Mouse (Mus musculus) monocyte, adult 2 months (primary cell): ENCODE data around the gene Cxcr5.

Source experiments
- DNase-seq, 2 experiments: peaks; one replicate each; pipeline ENCODE4 v3.0.0; 2022; ENCODE audit warnings: low spot score in 2 of 2, low read depth in 1 of 2

Gene Cxcr5

DNA sequence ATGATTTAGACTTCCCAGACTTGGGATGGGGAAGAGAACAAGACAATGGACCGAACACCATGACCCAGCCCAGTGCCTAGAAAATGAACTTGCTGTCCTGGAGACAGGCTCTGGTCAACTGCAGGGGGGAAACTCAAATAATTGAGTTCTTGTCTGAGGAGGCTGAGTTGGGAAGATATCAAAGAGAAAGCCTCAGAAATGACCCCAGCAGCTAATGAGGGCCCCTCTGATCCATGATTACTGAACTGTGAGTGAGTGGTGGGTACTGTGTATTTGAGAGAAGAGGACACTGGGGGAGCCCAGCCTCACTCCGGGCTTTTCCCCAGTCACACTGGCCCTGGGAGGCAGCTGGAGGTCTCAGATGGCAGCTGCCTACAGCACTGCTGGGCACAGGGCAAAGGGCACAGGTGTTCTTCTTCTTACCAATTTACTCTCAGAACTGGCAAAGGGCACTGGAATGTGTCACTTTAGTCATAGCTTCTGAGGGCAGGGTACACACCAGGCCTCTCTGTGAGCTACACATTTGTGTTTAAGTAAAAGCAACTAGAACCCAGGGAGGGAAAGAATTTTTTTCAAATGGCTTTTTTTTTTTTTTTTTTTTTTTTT lies 21.8 kb downstream of the Cxcr5 start:
- no peak for DNase-seq

- no peak for DNase-seq
Measured at GRCm38 (mm10) chr9:44537625-44538301, 23.9 kb downstream of the Cxcr5 start.

DNA sequence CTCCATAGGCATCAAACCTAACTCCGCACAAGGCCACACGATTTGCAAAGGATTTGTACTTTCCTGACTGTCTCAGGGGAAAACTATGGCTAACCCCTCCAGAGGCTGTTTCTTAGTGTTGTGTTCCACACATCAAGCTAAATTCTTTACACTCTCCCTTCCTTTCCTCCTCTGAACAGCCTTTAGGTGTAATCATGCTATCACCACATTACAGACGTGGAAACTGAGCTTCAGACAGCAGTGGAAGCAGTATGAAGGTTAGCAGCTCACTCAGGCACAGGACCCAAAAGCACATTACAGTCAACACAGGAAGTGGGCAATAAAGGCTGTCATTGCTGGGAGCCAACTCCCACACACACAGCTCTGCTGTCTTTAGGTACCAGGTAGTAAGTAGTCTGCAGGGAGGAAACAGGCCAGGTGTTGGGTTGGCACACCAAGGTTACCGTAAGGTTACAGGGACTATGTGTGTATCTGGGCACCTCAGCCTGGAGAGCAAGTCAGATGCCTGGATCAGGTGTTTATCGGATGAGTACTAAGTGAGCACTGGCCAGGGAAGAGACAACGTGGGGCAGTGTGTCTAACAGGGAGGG lies 28.6 kb downstream of the Cxcr5 start:
- DNase-seq, result no peak

GRCm38 (mm10) chr9:44528340-44528739 lies 33.3 kb downstream of the Cxcr5 start:
- no peak for DNase-seq

- DNase-seq, result no peak
Measured at GRCm38 (mm10) chr9:44526337-44527112, 35.2 kb downstream of the Cxcr5 start.

DNA sequence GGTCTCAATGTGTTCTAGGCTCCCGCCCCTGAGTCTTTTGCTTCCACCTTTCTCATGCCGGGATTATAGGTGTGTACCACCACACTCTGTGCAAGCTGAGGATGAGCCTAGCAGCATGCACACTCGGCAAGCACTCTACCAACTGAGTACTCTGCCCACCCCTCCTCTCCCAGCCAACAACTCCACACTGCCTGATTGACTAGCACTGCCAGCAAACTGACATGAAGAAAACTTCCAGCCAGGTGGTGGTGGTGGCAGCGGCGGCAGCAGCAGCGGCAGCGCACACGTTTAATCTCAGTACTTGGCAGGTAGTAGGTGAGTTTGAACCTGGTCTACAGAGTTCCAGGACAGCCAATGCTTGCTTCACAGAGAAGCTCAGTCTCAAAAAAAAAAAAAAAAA lies 36.1 kb downstream of the Cxcr5 start:
- no peak for DNase-seq

DNA sequence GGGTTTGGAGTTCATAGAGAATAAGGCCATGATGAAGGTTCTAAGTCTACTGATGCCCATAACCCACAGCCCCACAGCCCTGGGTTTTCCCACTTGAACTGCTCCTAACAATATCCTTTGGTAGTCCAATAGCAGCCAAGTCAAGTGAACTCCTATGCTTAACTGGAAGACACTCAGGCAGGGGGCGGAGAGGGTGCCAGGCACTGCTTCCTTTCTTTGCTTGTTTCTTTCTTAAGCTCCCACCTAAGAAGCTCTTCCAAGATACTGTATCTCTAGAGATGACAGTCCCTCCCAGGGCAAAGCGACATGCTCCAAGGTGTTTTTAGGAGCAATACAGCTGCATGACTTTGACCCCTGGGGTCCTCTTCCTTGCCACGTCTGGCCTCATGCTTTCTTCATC lies 36.7 kb downstream of the Cxcr5 start:
- DNase-seq, result no peak

DNA sequence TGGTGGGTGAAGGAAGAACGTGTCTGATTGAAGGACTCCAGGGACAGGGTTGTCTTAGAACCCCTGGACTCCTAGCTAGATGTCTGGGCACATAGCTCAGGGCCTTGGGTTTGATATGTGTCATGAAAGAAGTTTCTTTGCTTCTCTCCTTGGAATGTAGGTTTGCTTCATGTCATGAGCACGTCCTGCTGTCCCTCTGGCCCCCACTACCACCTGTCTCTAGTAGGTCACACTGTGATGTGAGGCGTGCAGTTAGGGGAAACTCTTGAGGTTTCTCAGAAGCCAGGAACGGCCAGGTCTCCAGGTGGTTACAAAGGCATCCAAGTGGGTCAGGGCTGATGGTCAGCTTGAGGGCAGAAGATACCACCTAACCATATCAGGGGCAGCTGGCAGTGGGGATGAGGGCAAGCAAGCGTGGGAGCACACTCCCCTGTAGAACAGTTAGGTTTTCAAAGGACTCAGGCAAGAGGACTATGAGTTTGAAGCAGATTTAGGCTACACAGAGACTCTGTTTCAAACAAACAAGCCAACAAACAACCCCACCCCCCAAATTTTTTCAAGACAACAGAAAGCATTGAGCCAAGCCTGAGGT lies 37.3 kb downstream of the Cxcr5 start:
- DNase-seq, result no peak

DNA sequence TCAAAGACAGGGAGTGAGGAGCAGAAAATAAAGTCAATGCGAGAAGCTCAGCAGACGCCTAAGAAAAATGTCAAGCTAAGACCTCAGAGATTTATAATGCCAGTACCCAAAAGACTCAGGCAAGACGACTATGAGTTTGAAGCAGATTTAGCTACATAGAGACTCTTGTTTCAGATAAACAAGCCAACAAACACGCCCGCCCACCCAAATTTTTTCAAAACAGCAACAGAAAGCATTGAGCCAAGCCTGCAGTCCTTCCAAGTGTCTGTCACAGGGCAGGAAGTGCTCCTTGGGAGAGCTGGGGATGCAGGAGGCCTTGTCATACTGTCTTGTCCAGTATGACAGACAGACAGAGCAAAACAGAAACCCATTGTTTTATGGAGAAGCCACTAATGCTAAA lies 38.0 kb downstream of the Cxcr5 start:
- DNase-seq, result no peak

DNA sequence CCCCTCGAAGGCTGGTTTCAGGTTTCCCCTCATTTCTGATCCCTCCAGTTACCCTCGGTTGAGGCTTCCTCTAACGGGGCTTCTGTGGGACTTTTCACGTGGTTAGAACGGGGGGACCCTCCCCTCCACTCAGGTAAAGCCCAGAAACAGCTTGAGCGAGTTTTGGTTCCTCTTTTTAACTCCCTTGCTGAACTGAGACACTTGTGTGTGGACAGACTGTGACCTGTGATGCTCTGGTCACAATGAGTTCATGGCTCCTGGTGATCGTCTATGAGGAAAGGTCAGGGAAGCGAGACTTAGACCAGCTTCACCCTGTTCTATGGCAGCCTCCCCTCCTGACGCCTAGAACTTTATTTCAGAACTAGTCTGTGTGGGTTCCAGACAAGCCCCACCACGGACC lies 39.8 kb downstream of the Cxcr5 start:
- DNase-seq, result no peak

DNA sequence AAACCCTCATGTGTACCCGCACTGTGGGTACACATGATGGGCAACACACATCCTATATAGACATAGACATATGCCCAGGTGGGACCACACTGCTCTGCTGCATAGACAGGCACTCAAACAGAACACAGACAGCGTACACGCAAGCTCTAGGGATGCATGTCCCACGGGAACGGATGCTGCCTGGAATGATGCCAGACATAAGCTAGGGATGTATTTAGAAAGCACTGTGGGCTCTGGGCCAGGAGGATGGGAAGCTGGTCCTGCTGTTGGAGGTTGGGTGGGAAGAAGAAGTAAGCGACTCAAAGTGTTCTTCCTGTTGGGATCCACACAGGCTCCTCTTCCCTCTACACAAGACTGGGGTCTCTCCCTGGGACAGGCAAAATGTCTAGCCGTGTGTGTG lies 43.6 kb downstream of the Cxcr5 start:
- no peak for DNase-seq

GRCm38 (mm10) chr9:44517368-44517767 lies 44.3 kb downstream of the Cxcr5 start:
- no peak for DNase-seq

DNA sequence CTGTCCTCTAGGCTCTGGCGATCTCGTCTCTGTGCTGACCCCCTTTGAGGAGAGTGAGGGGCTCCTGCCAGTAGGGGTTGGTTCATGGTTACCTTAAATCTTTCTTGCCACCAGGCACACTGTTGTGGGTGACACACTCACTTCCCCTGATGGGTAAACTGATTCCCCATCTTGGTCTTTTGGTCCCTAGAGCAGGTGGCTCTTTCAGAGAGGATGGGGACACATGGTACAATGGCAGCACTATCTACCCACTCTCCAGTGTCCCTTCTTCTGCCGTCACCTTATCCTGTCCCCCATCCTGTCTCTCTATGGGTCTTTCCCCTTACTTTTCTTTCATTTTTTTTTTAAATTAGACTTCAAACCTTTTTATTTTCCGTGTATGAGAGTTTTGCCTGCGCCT lies 45.8 kb downstream of the Cxcr5 start:
- no peak for DNase-seq

GRCm38 (mm10) chr9:44515131-44515751 lies 46.4 kb downstream of the Cxcr5 start:
- no peak for DNase-seq

GRCm38 (mm10) chr9:44514147-44514546 lies 47.5 kb downstream of the Cxcr5 start:
- DNase-seq, result no peak

DNA sequence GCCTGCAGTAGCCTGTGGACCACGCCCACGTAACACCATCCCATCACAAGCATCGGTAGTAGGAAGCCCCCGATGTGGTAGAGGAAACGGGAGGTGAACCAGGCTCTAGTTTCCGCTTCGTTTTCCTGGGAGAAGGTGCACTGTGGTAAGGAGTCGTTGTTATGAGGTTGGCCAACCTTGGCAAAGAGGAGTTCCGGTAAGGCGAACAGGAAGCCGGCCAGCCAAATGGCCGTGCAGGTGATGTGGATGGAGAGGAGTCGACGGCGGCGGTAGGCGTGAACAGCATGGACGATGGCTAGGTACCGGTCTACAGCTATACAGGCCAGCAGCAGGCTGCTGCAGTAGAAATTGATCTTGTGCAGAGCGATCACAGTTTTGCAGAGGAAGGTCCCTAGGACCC lies 48.1 kb downstream of the Cxcr5 start:
- no peak for DNase-seq

- no peak for DNase-seq
Measured at GRCm38 (mm10) chr9:44513121-44513520, 48.6 kb downstream of the Cxcr5 start.

GRCm38 (mm10) chr9:44512717-44513003 lies 49.0 kb downstream of the Cxcr5 start:
- DNase-seq, result no peak

DNA sequence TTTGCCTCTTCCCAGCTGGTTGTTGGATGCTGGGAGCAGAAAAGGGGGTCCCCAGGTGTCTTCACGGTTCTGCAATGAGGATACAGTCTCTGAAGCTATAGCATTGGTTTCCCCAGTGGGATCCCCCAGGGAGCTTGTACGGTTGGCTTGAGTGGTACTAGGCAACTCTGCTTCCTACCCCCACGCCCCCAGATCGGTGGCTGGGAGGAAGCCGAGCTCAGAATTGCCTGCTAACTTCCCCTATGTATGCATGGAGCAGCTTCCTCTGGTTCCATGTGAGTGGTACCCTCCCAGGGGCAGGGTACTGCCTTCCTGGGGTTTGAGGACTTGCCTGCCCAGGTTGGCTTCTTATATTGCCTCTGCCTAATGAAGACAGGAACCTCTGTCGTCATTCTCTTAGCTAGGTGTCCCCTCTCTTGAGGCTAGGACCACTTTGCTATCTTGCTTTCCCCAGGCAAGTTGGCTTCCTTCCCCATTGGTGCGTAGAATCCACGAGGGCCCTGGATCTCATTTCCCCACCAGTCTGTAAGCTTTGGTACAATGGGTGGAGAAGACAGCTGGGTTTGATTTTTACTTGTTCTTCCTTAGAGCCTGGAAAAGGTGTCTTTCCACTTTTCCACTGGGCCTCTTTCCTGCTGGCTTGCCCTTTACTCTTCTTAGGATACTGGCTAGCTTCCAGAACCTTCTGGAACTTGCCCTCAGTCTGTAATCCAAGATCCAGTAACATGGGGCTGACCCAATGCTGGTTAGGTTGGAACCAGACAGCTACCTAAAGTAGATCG lies 49.6 kb downstream of the Cxcr5 start:
- DNase-seq, result no peak

DNA sequence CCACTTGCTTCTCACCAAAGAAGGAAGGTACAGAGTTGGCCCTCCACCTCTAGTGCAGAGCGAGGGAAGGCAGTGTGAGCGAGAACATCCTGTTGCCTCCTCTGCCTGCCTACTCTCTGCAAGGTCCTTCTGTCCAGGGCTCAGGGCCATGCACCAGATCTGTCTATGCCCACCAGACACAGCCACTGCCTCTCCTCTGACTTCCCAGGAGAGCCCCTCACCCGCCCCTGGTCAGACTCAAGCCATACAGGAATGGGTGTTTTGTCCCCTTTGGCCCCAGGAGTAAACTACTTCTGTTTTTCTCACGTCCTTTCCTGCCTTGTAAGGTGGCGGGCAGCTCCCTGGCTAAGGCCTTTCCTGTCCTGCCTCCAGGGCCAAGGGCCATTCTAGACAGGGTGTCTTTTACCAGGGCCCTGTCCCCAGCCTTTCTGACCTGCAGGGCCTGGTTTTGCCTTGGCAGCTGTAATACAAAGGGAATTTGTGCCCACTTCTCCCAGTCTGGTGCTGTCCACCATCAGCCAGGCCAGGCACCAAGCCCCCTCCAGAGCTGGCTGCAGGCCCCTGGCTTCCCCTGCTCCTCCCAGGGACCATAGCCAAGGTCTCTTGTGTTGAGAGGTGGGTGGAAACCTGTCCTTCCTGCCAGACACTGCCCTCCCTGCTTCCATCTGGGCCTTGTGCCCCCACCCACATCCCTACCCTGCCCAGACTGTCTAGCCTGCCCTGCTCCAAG lies 50.6 kb downstream of the Cxcr5 start:
- no peak for DNase-seq
